Mouse (Mus musculus) heart, embryonic 11.5 days (tissue): ENCODE data around the gene Calm5. TPM values are rescaled to one million over a fixed set of nuclear protein-coding genes. Genes with fewer than 3 reads are reported as not detected.

ENCODE experiments used
- polyA plus RNA-seq: library from polyadenylated mRNA; unstranded; fragments of >200 nt; fragmentation: Nextera tagmentation; extraction: Ambion mirVana; gene quantifications from 2 replicates; pipeline ENCODE4 v1.2.1, GENCODE M21; 2014

Gene Calm5
- polyA plus RNA-seq, 1 experiment from 2014 or later: not detected

Other genes with a start within 250 kb of the Calm5 start
- 14.0 and 16.0 TPM in 2 replicates for gene Fam208b, start 243.1 kb upstream of the Calm5 start, polyA plus RNA-seq
- 5.1 and 5.3 TPM in 2 replicates for gene Asb13, start 220.1 kb upstream of the Calm5 start, polyA plus RNA-seq
- gene Calml3, start 49.9 kb upstream of the Calm5 start, polyA plus RNA-seq: 0.11 TPM in 1 of 2 replicates, not detected in the other
- not detected in 2 replicates for gene Calm4, start 16.4 kb upstream of the Calm5 start, polyA plus RNA-seq
- 47.9 and 51.8 TPM in 2 replicates for gene Net1, start 64.0 kb downstream of the Calm5 start, polyA plus RNA-seq
- not detected in 2 replicates for gene Tubal3, start 64.1 kb downstream of the Calm5 start, polyA plus RNA-seq
- gene Ucn3, start 91.2 kb downstream of the Calm5 start, polyA plus RNA-seq: not detected in 2 replicates
- 1.9 and 2.3 TPM in 2 replicates for gene Akr1c14, start 194.8 kb downstream of the Calm5 start, polyA plus RNA-seq